Mouse (Mus musculus) lung, adult 2 months (tissue): ENCODE measurements at regions not wholly inside any gene's neighbourhood (a gene's known extent, or its start where the extent isn't known, plus 50 kb on each side); places are given as distances from the start of the nearest gene placed in this dataset.

Experiments used
- CTCF ChIP-seq: fragments of 200-500 bp; IDR thresholded peaks from 2 replicates; pipeline ENCODE4 v1.5.1; 2011; ENCODE audit warnings: mild to moderate bottlenecking, low read length, control low read depth; ENCODE audit not compliant: insufficient read depth
- POLR2A ChIP-seq: fragments of 200-500 bp; IDR thresholded peaks from 2 replicates; pipeline ENCODE4 v1.6.1; 2011; ENCODE audit warnings: low read depth, mild to moderate bottlenecking, control low read depth, low read length, borderline replicate concordance; ENCODE audit errors: extremely low read depth

DNA sequence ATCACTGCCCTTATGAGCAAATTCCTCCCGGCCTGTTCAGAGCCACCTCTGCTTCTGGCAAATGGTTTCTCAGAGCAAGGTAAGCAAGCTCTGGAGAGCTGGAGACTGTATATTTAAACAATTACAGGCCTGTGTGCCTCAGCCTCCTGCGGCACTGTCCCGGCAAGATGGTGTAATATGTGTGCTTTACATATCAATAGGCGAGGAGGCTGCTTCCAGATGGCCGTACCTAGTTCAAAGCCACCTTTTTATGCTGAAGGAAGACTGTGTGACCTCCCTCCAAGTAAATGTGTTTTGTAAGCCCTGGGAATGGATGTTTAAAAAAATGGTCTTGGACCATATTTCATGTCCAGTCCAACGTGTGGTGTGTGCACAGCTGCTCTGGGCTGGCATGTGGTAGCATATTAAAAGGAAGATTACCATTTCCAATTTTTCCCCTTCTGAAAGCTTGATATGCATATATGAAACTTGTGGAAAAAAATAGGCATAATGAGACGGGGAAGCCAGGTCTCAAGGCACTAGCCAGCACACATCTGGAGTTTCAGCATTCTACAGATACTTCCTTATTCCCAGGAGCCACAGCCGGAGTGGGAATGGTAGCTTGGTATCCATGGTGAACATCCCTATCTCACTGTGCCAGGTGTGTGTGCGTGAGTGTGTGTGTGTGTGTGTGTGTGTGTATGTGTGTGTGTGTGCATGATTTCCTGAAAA lies 717.6 kb upstream of the Car8 start:
- TF ChIP-seq CTCF, result no peak
- no peak for TF ChIP-seq POLR2A
